Mouse (Mus musculus): ENCODE results near the gene Gm3460. TPM values are rescaled to one million over a fixed set of nuclear protein-coding genes. Genes with fewer than 3 reads are reported as not detected.
"Not testable (repeated sequence)": the region's sequence is repeated elsewhere in the genome, so short reads cannot be mapped to it uniquely, and the experiment has no call there.

Gene Gm3460
- not detected in 2 replicates for polyA plus RNA-seq (2015; fragmentation: Nextera tagmentation; extraction: Ambion mirVana)

- not testable (repeated sequence) for H3K4me2 ChIP-seq (ENCODE audit: low read depth, low read length); H3K4me1 ChIP-seq (ENCODE audit: insufficient read depth); DNase-seq; H3K9me3 ChIP-seq (ENCODE audit: low read length); H3K36me3 ChIP-seq (replicated peaks; ENCODE audit: insufficient read depth, low read length); H3K4me3 ChIP-seq (ENCODE audit: low read depth, low read length); H3K9ac ChIP-seq (replicated peaks); H3K27me3 ChIP-seq (ENCODE audit: insufficient read depth, low read length); H3K27ac ChIP-seq (ENCODE audit: low read depth); ATAC-seq
- WGBS (ENCODE audit: insufficient replicate concordance) = 63% methylated on average over 1 of the region's 2 CpGs
Observed at GRCm38 (mm10) chr14:6622318-6622717, at the start of gene Gm3460. Gm3460 (minus strand) TSS chr14:6622418.

- WGBS (ENCODE audit: insufficient replicate concordance) = no CpG with 5 or more reads among the region's 1 CpGs
- H3K9me3 ChIP-seq (ENCODE audit: low read length); H3K4me2 ChIP-seq (ENCODE audit: low read depth, low read length); DNase-seq; H3K4me1 ChIP-seq (ENCODE audit: insufficient read depth); H3K9ac ChIP-seq (replicated peaks); H3K36me3 ChIP-seq (replicated peaks; ENCODE audit: insufficient read depth, low read length); H3K27ac ChIP-seq (ENCODE audit: low read depth); H3K27me3 ChIP-seq (ENCODE audit: insufficient read depth, low read length); H3K4me3 ChIP-seq (ENCODE audit: low read depth, low read length); ATAC-seq: not testable (repeated sequence)
Observed at GRCm38 (mm10) chr14:6606436-6606835, 15.8 kb downstream of the Gm3460 start.

- not testable (repeated sequence) for H3K4me3 ChIP-seq (ENCODE audit: low read depth, low read length); H3K27ac ChIP-seq (ENCODE audit: low read depth); H3K9me3 ChIP-seq (ENCODE audit: low read length); H3K36me3 ChIP-seq (replicated peaks; ENCODE audit: insufficient read depth, low read length); H3K27me3 ChIP-seq (ENCODE audit: insufficient read depth, low read length); ATAC-seq; H3K4me2 ChIP-seq (ENCODE audit: low read depth, low read length); H3K9ac ChIP-seq (replicated peaks); H3K4me1 ChIP-seq (ENCODE audit: insufficient read depth)
- peak; percentile 12 for DNase-seq
- 8% methylated on average over 5 of the region's 20 CpGs for WGBS (ENCODE audit: insufficient replicate concordance)
Observed at GRCm38 (mm10) chr14:6605004-6605403, 17.2 kb downstream of the Gm3460 start.

- peak; percentile 10 for DNase-seq
- not testable (repeated sequence) for ATAC-seq; H3K4me1 ChIP-seq (ENCODE audit: insufficient read depth); H3K4me3 ChIP-seq (ENCODE audit: low read depth, low read length); H3K4me2 ChIP-seq (ENCODE audit: low read depth, low read length); H3K9me3 ChIP-seq (ENCODE audit: low read length); H3K9ac ChIP-seq (replicated peaks); H3K36me3 ChIP-seq (replicated peaks; ENCODE audit: insufficient read depth, low read length); H3K27me3 ChIP-seq (ENCODE audit: insufficient read depth, low read length); H3K27ac ChIP-seq (ENCODE audit: low read depth)
- 4% methylated on average over 17 of the region's 20 CpGs for WGBS (ENCODE audit: insufficient replicate concordance)
Observed at GRCm38 (mm10) chr14:6604551-6604950, 17.7 kb downstream of the Gm3460 start.

- not testable (repeated sequence) for DNase-seq; H3K4me2 ChIP-seq (ENCODE audit: low read depth, low read length); H3K27ac ChIP-seq (ENCODE audit: low read depth); H3K36me3 ChIP-seq (replicated peaks; ENCODE audit: insufficient read depth, low read length); H3K4me3 ChIP-seq (ENCODE audit: low read depth, low read length); ATAC-seq; H3K9me3 ChIP-seq (ENCODE audit: low read length); H3K4me1 ChIP-seq (ENCODE audit: insufficient read depth); H3K27me3 ChIP-seq (ENCODE audit: insufficient read depth, low read length); H3K9ac ChIP-seq (replicated peaks)
- 50% methylated on average over 1 of the region's 2 CpGs for WGBS (ENCODE audit: insufficient replicate concordance)
Observed at GRCm38 (mm10) chr14:6590513-6590912, 31.7 kb downstream of the Gm3460 start, which contains the start of gene Gm3629. Gm3629 (minus strand) TSS chr14:6590613.

Other genes starting within 250 kb of the Gm3460 start
- gene Gm16440, start 232.1 kb downstream of the Gm3460 start, polyA plus RNA-seq (2015; fragmentation: Nextera tagmentation; extraction: Ambion mirVana) = not detected in 2 replicates
- 0.12 TPM in 1 of 2 replicates, not detected in the other for gene Gm3591, start 209.9 kb downstream of the Gm3460 start, polyA plus RNA-seq (2015; fragmentation: Nextera tagmentation; extraction: Ambion mirVana)
- not detected in 2 replicates for gene Gm3594, start 177.8 kb downstream of the Gm3460 start, polyA plus RNA-seq (2015; fragmentation: Nextera tagmentation; extraction: Ambion mirVana)
- gene Gm8356, start 85.1 kb downstream of the Gm3460 start, polyA plus RNA-seq (2015; fragmentation: Nextera tagmentation; extraction: Ambion mirVana) = not detected in 2 replicates
- not detected in 2 replicates for gene Gm3629, start 31.8 kb downstream of the Gm3460 start, polyA plus RNA-seq (2015; fragmentation: Nextera tagmentation; extraction: Ambion mirVana)
- gene Gm10251, start 61.8 kb upstream of the Gm3460 start, polyA plus RNA-seq (2015; fragmentation: Nextera tagmentation; extraction: Ambion mirVana) = not detected in 2 replicates
- not detected in 2 replicates for gene Gm8050, start 97.8 kb upstream of the Gm3460 start, polyA plus RNA-seq (2015; fragmentation: Nextera tagmentation; extraction: Ambion mirVana)
- 0.08 TPM in 1 of 2 replicates, not detected in the other for gene Gm3636, start 119.9 kb upstream of the Gm3460 start, polyA plus RNA-seq (2015; fragmentation: Nextera tagmentation; extraction: Ambion mirVana)
- not detected in 2 replicates for gene Gm8362, start 152.0 kb upstream of the Gm3460 start, polyA plus RNA-seq (2015; fragmentation: Nextera tagmentation; extraction: Ambion mirVana)
- gene Gm3642, start 217.9 kb upstream of the Gm3460 start, polyA plus RNA-seq (2015; fragmentation: Nextera tagmentation; extraction: Ambion mirVana) = not detected in 2 replicates